Mouse (Mus musculus): ENCODE data around the gene Mtg2. TPM values are rescaled to one million over a fixed set of nuclear protein-coding genes. Genes with fewer than 3 reads are reported as not detected.
A peak's percentile ranks its signal among the peaks of the same experiment; 100 is the strongest.

Mtg2 gene
- total RNA-seq (2018; cell fraction: chromatin; rRNA removed) = 10 to 100 TPM in 22 of 26 experiments, 1 to 10 TPM in 4; 6.4 to 51.4 (median 22.7) TPM
- total RNA-seq (2018; cell fraction: cytosol; rRNA removed) = 10 to 100 TPM in 8 of 26 experiments, 1 to 10 TPM in 18; 4.2 to 12.7 (median 8.8) TPM
- 10 to 100 TPM in 17 of 26 experiments, 1 to 10 TPM in 9; 4.5 to 32.6 (median 13.0) TPM for total RNA-seq (2018; cell fraction: nucleus; rRNA removed)
- 3.7 to 10.9 TPM (median 9.9 TPM) in 3 replicates for polyA plus RNA-seq (2018)

DNA sequence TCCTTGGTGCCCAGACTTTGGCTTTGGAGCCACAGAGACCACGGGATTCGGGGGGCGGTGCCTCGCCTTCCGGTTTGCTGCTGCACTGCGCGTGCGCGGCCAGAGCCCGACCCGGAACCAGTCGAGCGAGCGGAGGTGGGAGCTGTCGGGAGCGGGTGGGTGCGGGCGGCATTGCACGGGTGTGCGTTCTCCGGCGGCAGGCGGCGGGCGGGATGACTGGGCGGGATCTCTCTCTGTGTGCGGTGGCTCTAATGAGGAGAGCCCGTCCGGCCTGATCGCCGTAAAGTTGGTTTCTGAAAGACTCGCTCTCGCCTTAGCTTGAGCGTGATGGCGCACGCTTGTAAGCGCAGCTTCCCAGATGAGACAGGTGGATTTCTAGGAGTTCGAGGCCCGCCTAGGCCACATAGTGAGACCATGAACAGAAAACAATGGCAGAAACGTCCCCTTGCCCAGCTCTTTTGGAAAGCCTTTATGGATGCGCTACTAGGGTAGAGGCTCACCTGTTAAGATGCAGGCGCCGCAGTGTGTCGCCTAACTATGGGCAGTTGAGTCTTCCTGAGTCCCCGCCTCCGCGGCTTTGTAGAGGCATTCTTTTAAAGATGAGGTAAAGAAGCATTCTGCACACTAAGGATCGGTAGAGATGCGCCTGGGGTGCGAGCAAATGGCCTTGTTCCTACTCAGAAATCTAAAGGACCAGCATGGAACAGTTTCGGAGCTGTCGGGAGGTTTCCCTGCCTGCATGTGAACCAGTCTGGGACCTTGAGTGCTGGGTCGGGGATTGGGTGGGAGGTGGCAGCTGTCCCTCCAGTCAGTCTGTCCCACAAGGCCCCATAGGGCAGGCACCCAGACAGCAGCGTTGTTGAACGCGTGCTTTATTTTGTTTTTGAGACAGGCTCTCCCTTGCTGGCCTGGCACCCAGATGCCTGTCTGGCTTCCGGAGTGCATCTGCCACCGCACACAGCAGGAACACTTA lies at the start of gene Mtg2:
TSS of gene Mtg2 (plus strand) at position 108 of the 973 bp plus-strand sequence.
- Histone ChIP-seq H3K27ac (peak within 1 kb of the TSS; percentile 73), H3K79me2 (ENCODE audit: inconsistent target) (no peaks in the 10 kb centered on the region; the same call in 1 of the 2 replicates), H3K36me3 (ENCODE audit: inconsistent target) (no peaks in the 10 kb centered on the region), H3K4me3 (ENCODE audit: inconsistent target) (peak within 1 kb of the TSS; percentile 91)
- WGBS (ENCODE audit: missing documents) = 9% methylated on average over 58 of the region's 58 CpGs

DNA sequence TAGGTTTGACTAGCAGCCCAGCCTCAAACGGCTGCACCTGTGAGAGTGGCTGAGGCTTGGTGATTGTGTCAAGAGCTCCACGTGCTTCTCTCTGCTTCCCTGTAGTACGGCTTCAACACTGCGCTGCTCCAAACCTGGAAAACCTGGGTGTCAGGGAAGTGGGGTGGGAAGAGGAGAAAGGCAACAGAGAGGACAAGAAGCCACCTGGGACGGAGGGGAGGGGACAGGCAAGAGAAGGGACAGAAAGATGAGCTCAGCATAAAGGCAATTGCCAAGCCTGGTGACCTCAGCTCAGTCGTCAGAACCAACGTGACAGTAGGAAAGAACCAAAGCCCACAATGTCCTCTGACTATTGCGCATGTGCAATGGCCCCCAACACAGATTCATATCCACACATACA lies 49.5 kb upstream of the Mtg2 start:
- H3K4me3 ChIP-seq (ENCODE audit: inconsistent target) = no peak overlapping the region
- H3K36me3 ChIP-seq (ENCODE audit: inconsistent target) = no peaks in the 10 kb centered on the region
- peaks cover 5% of the 10 kb centered on the region; the same call in 1 of the 2 replicates for H3K79me2 ChIP-seq (ENCODE audit: inconsistent target)
- H3K27ac ChIP-seq = no peak overlapping the region
- WGBS (ENCODE audit: missing documents) = 73% methylated on average over 7 of the region's 8 CpGs

DNA sequence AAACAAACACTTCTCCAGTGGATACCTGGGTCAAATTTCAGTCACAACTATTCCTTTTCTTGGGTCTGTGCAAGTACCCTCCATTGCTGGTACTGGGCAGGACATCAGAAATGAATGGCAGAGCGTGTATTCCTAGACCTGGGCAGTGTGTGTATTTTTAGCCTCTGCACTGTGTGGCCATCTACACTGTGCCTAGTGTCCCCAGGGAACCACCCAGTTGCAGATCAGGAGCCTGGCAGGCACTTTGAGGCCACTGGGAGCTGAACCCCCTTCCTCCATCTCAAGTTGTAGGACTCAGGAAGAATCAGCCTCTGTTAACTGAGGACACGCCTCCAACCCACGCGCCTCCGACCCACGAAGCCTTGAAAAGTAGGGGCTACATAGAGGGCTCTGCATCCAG lies 47.6 kb upstream of the Mtg2 start:
- Histone ChIP-seq H3K79me2 (ENCODE audit: inconsistent target) (peaks cover 22% of the 10 kb centered on the region; the same call in 1 of the 2 replicates), H3K4me3 (ENCODE audit: inconsistent target) (no peak overlapping the region), H3K36me3 (ENCODE audit: inconsistent target) (no peaks in the 10 kb centered on the region), H3K27ac (no peak overlapping the region)
- 90% methylated on average over 2 of the region's 6 CpGs for WGBS (ENCODE audit: missing documents)

DNA sequence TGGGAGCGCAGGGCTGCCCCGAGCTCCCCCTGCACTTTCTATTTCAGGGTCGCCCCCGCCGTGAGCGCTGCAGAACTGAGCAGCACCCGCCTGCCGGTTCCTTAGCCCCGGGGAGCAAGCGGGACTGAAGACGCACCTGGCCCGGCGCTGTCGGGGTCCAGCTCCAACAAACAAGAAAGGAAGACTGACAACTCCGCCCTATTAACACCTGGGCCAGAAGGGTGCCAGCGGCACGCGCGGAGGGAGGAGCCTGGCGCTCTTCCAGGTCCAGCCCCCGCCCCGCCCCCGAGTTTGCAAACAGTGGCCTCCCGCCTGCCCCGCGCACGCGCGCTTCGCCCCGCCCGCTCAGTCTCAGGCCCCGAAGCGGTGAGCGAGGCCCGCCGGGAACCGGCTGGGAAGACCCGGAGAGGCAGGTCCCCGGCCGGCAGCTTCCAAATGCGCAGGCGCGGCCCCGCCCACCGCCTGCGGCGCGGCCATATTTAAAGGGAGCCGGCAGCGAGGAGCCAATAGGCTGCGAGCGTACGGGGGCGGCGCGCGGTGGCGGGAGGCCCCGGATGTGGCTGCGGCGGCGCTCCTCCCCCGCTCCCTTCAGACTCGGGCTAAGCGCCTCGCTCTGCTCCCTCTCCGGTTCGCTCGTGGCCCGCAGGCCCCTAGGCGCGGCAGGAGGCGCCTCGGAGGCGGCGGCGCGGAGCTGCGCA lies 45.8 kb upstream of the Mtg2 start, which contains the start of gene Lsm14b:
TSS of gene Lsm14b (plus strand) at position 587 of the 698 bp plus-strand sequence.
- peak within 1 kb of the TSS; percentile 47 for H3K4me3 ChIP-seq (ENCODE audit: inconsistent target)
- WGBS (ENCODE audit: missing documents) = under 1% methylated on average over 63 of the region's 80 CpGs
- H3K36me3 ChIP-seq (ENCODE audit: inconsistent target) = peaks cover 14% of the 10 kb centered on the region; the same call in 1 of the 2 replicates
- H3K27ac ChIP-seq = no peak within 1 kb of the TSS
- H3K79me2 ChIP-seq (ENCODE audit: inconsistent target) = peaks cover 22% of the 10 kb centered on the region; the same call in 1 of the 2 replicates

DNA sequence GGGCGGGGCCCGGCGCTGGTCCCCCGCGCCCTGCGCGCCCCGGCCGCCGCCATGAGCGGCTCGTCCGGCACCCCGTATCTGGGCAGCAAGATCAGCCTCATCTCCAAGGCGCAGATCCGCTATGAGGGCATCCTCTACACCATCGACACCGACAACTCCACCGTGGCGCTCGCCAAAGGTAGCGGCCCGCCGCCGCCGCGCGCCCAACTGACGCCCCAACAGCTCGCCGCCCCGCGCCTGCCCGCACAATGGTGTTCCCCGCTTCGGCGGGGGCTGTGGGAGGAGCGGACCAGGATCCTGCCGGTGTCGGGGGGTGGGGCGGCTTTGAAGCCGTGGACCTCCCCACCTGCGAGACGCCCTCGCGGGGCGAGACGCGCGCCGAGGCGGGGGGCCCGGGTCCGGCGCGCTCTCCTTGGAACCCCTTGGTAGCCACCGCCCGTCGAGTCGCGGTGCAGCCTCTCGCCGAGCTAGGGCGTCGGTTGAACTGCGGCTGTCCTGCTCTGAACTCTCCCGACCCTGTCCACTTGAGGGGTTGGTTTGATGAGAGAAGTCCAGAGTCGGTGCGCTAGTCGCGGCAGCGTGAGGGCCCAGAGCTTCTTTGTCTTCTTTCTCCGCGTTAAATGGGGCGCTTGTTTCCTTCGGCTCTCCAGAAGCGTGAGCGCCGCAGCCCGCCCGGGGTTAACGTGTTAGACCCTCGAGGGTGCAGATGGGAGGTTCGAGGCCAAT lies 45.1 kb upstream of the Mtg2 start:
- Histone ChIP-seq H3K79me2 (ENCODE audit: inconsistent target) (peaks cover 22% of the 10 kb centered on the region; the same call in 1 of the 2 replicates), H3K27ac (no peak overlapping the region), H3K4me3 (ENCODE audit: inconsistent target) (peak overlapping the region; percentile 41), H3K36me3 (ENCODE audit: inconsistent target) (peaks cover 21% of the 10 kb centered on the region; the same call in 1 of the 2 replicates)
- under 1% methylated on average over 55 of the region's 84 CpGs for WGBS (ENCODE audit: missing documents)

DNA sequence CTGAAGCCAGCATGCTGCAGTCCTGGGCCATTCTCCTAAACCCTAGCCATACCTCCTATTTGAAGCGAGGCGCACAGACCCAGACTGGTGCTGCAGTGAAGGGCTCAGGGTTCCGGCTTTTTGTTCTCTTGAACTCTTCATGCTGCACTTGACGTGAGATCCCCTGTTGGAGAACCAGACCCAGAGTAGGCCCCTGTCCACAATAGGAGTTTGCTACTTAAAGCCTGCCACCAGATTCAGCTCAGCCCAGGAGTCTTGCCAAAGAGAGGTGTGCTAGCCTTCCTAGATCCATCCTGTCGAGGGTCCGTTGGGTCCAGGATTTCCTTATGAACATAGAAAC lies 44.6 kb upstream of the Mtg2 start:
- Histone ChIP-seq H3K27ac (no peak overlapping the region), H3K36me3 (ENCODE audit: inconsistent target) (peaks cover 26% of the 10 kb centered on the region), H3K79me2 (ENCODE audit: inconsistent target) (peaks cover 22% of the 10 kb centered on the region; the same call in 1 of the 2 replicates), H3K4me3 (ENCODE audit: inconsistent target) (peak overlapping the region; percentile 41)
- WGBS (ENCODE audit: missing documents) = 36% methylated on average over 6 of the region's 6 CpGs

DNA sequence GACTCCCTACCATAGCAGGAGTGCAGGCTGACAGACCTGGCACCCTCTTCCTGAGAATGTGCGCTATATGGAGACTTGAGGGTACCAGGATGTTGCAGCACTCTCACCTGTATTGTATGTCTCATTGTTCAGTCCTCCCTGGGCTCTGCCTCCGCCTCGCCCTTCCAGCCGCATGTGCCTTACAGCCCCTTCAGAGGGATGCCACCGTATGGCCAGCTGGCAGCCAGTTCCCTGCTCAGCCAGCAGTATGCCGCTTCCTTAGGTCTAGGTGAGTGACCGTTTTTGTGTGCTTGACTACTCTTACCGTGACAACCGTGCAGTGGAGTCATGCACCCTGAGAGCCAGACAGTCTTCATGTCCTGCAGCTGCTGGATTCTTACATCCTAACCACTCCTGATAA lies 42.6 kb upstream of the Mtg2 start:
- 88% methylated on average over 9 of the region's 9 CpGs for WGBS (ENCODE audit: missing documents)
- H3K4me3 ChIP-seq (ENCODE audit: inconsistent target) = no peak overlapping the region
- peaks cover 44% of the 10 kb centered on the region for H3K36me3 ChIP-seq (ENCODE audit: inconsistent target)
- no peak overlapping the region for H3K27ac ChIP-seq
- H3K79me2 ChIP-seq (ENCODE audit: inconsistent target) = peaks cover 22% of the 10 kb centered on the region; the same call in 1 of the 2 replicates

DNA sequence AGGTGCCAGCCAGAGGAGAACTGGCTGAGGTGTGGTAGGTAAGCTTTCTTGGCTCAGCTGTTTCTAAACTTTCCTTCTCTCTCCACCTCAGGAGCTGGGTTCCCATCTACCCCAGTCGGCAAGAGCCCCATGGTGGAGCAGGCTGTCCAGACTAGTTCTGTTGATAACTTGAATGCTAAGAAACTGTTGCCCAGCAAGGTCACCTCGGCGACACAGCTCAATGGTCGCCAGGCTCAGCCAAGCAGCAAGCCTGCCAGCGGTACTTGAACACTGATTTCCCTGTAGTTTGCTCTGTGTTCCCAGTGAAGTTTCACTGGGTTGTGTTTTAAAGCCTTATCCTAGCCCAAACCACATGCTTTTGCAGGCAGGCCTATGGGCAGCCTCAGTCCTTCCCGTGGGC lies 39.1 kb upstream of the Mtg2 start:
- peaks cover 14% of the 10 kb centered on the region; the same call in 1 of the 2 replicates for H3K79me2 ChIP-seq (ENCODE audit: inconsistent target)
- H3K4me3 ChIP-seq (ENCODE audit: inconsistent target) = no peak overlapping the region
- H3K27ac ChIP-seq = no peak overlapping the region
- 84% methylated on average over 6 of the region's 6 CpGs for WGBS (ENCODE audit: missing documents)
- H3K36me3 ChIP-seq (ENCODE audit: inconsistent target) = peaks cover 60% of the 10 kb centered on the region

DNA sequence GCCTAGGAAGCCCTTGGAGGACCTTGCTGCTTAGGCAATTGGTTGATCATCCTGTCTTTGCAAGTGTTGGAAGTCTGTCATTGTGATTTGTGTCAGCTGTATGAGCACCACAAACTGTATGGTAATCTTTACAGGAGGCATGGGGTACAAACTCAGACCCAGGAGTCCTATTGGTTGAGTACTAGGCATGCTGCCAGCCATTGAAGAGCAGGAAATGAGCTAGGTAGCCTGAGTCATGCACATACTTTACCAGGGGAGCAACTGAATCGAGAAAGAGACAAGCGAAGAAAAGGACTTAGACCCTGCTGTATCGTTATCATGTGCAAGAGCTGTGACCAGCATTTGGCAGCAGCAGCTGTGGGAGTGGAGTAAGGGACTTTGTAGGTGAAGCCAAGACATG lies 37.5 kb upstream of the Mtg2 start:
- Histone ChIP-seq H3K79me2 (ENCODE audit: inconsistent target) (peaks cover under 1% of the 10 kb centered on the region; the same call in 1 of the 2 replicates), H3K36me3 (ENCODE audit: inconsistent target) (peaks cover 77% of the 10 kb centered on the region), H3K4me3 (ENCODE audit: inconsistent target) (no peak overlapping the region), H3K27ac (no peak overlapping the region)
- WGBS (ENCODE audit: missing documents) = 40% methylated on average over 3 of the region's 3 CpGs

DNA sequence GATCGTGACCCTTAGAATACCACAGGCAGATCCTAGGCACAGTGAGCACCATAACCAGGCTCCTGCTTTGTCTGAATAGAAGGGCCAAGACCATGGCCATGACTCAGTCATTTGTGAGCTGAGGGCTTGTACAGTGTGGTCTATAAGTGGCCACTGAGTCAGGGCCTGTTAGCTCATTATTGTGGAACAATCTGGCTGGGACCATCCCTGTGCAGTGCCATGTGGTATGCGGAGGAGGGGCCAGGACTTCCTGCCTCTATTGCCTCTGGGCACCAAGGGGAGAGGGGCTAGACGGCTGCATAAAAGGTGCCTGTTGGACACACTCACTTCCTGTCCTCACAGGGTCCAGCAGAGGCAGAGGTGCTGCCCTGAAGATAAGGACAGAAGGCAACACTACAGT lies 36.4 kb upstream of the Mtg2 start:
- WGBS (ENCODE audit: missing documents) = 72% methylated on average over 3 of the region's 3 CpGs
- H3K27ac ChIP-seq = no peak overlapping the region
- H3K36me3 ChIP-seq (ENCODE audit: inconsistent target) = peaks cover 78% of the 10 kb centered on the region
- H3K4me3 ChIP-seq (ENCODE audit: inconsistent target) = no peak overlapping the region
- peaks cover 11% of the 10 kb centered on the region for H3K79me2 ChIP-seq (ENCODE audit: inconsistent target)

DNA sequence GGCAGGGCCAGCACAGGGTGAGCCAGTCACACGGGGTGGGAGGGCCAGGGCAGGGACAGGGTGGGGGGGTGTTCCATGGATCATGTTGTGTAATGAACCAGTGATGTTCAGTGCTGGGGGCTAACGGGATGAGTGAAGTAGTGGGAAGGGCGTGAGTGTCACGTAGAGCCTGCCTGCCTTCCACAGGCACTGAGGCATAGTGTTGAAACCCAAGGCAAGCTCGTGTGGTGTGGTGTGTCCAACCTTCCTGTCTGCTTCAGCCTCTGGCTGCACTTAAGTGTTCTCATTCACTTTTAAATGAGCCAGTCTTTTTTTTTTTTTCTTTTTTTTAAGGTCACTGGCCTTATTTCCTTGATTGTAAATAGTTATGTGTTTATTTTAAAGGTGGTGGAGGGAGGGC lies 35.6 kb upstream of the Mtg2 start:
- Histone ChIP-seq H3K36me3 (ENCODE audit: inconsistent target) (peaks cover 72% of the 10 kb centered on the region), H3K79me2 (ENCODE audit: inconsistent target) (peaks cover 19% of the 10 kb centered on the region), H3K27ac (no peak overlapping the region), H3K4me3 (ENCODE audit: inconsistent target) (no peak overlapping the region)
- 71% methylated on average over 5 of the region's 5 CpGs for WGBS (ENCODE audit: missing documents)

DNA sequence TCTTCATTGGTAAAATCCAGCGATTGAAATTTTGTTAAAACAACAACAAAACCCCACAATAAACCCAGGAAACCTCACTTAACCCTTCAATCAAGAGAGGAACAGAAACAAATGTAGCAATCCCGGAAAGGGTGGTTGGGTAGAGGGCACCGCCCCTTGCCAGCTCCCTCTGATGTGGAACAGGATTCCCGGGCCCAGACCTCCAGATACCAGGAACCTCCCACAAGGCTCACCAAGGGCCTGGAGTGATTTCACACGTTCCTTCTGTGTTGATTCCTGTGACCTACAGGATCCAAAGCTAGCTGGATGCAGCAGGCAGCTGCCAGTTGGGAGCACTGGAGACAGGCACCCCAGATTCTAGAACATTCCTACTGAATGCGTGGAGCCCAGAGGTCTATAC lies 30.0 kb upstream of the Mtg2 start:
- H3K4me3 ChIP-seq (ENCODE audit: inconsistent target) = peak overlapping the region; percentile 57
- WGBS (ENCODE audit: missing documents) = 12% methylated on average over 6 of the region's 6 CpGs
- peak overlapping the region; percentile 46 for H3K27ac ChIP-seq
- H3K36me3 ChIP-seq (ENCODE audit: inconsistent target) = peaks cover 36% of the 10 kb centered on the region
- H3K79me2 ChIP-seq (ENCODE audit: inconsistent target) = peaks cover 56% of the 10 kb centered on the region

DNA sequence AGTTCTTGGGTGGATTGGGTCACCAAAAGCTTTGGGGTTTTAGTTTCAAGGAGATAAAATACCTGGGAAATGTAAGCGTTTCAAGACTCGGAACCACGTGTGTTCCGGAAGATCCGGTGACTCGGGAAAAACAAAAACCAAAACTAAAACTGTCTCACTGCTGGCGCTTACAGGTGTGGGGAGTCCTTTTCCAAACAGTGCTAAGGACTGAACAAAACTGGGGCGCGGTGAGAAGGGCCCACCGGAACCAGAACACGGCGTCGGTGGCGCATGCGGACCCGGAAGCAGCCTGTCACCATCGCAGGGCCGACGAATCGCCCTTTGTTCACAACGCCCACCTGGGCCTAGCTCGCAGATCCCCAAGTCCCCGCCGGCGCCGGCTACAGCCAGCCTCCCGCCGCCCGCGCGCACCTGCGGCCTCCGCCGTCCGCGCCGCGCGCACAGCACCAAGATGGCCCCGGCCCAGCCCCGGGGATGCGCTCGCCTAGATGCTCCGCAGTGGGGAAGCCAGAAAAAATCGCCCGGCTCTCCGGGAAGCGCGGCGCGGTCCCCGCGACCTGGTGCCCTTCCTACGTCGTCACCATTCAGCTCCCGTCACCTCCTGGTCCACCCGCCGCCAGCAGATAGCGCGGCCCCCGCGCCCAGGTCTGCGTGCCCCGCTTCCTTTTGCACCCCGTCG lies 28.7 kb upstream of the Mtg2 start:
- H3K27ac ChIP-seq = peak overlapping the region; percentile 46
- H3K79me2 ChIP-seq (ENCODE audit: inconsistent target) = peaks cover 68% of the 10 kb centered on the region
- peaks cover 24% of the 10 kb centered on the region for H3K36me3 ChIP-seq (ENCODE audit: inconsistent target)
- peak overlapping the region; percentile 57 for H3K4me3 ChIP-seq (ENCODE audit: inconsistent target)
- WGBS (ENCODE audit: missing documents) = under 1% methylated on average over 66 of the region's 66 CpGs
